Mouse (Mus musculus) E14TG2a.4 (cell line): ENCODE measurements at regions not wholly inside any gene's neighbourhood (a gene's known extent, or its start where the extent isn't known, plus 50 kb on each side); places are given as distances from the start of the nearest gene placed in this dataset.

Experiments used
- H3K27me3 ChIP-seq: 2 replicates; pipeline ENCODE4 v1.6.1; 2014; ENCODE audit warnings: low read length, control low read depth; ENCODE audit not compliant: insufficient read depth
- H3K36me3 ChIP-seq: 2 replicates; pipeline ENCODE4 v1.6.1; 2014; ENCODE audit warnings: low read length, control low read depth; ENCODE audit not compliant: insufficient read depth
- H3K4me1 ChIP-seq: replicated peaks from 2 replicates; pipeline ENCODE4 v1.6.1; 2014; ENCODE audit warnings: low read depth, low read length, control low read depth
- H3K4me3 ChIP-seq: replicated peaks from 2 replicates; pipeline ENCODE4 v1.5.1; 2014; ENCODE audit warnings: mild to moderate bottlenecking, low read length
- H3K9me3 ChIP-seq: 2 replicates; pipeline ENCODE4 v1.6.1; 2014; ENCODE audit warnings: low read length, control low read depth
- CTCF ChIP-seq: conservative IDR thresholded peaks from 2 replicates; pipeline ENCODE4 v1.5.1; 2014; ENCODE audit warnings: low read length
- NANOG ChIP-seq: IDR thresholded peaks from 2 replicates; pipeline ENCODE4 v1.6.1; 2014; ENCODE audit warnings: borderline replicate concordance, low read length, mixed read lengths
- POU5F1 ChIP-seq: IDR thresholded peaks from 2 replicates; pipeline ENCODE4 v1.6.1; 2014; ENCODE audit warnings: low read length, borderline replicate concordance

GRCm38 (mm10) chr2:148537914-148538510 is 94.6 kb upstream of the Cd93 start:
- H3K36me3 ChIP-seq, result no peaks in the 10 kb centered on the region
- no peak for TF ChIP-seq CTCF
- TF ChIP-seq NANOG, result no peak
- no peak for TF ChIP-seq POU5F1
- no peak overlapping the region for H3K4me3 ChIP-seq
- 0 out of 2 replicates have a peak, but pooled peaks cover 4% of the 10 kb centered on the region for H3K27me3 ChIP-seq
- peaks cover 9% of the 10 kb centered on the region for H3K4me1 ChIP-seq
- H3K9me3 ChIP-seq, result no peaks in the 10 kb centered on the region

- TF ChIP-seq CTCF (no peak), NANOG (no peak), POU5F1 (no peak)
Measured at GRCm38 (mm10) chr2:148537251-148537650, 93.9 kb upstream of the Cd93 start.

GRCm38 (mm10) chr2:148536608-148537007 is 93.2 kb upstream of the Cd93 start:
- H3K36me3 ChIP-seq, result no peaks in the 10 kb centered on the region

More at GRCm38 (mm10) chr2:148537251-148537650, 93.9 kb upstream of the Cd93 start:
- H3K36me3 ChIP-seq, result no peaks in the 10 kb centered on the region
- no peaks in the 10 kb centered on the region for H3K9me3 ChIP-seq
- H3K27me3 ChIP-seq, result 0 out of 2 replicates have a peak, but pooled peaks cover 4% of the 10 kb centered on the region
- H3K4me3 ChIP-seq, result no peak overlapping the region
- peaks cover 9% of the 10 kb centered on the region for H3K4me1 ChIP-seq

GRCm38 (mm10) chr2:148535562-148536180 is 92.3 kb upstream of the Cd93 start:
- Histone ChIP-seq H3K4me3 (no peak overlapping the region), H3K9me3 (no peaks in the 10 kb centered on the region), H3K36me3 (no peaks in the 10 kb centered on the region), H3K4me1 (peaks cover 11% of the 10 kb centered on the region), H3K27me3 (0 out of 2 replicates have a peak, but pooled peaks cover 4% of the 10 kb centered on the region)
- TF ChIP-seq POU5F1 (no peak), CTCF (no peak), NANOG (no peak)

More at GRCm38 (mm10) chr2:148536608-148537007, 93.2 kb upstream of the Cd93 start:
- peaks cover 11% of the 10 kb centered on the region for H3K4me1 ChIP-seq
- no peaks in the 10 kb centered on the region for H3K9me3 ChIP-seq
- no peak overlapping the region for H3K4me3 ChIP-seq
- 0 out of 2 replicates have a peak, but pooled peaks cover 4% of the 10 kb centered on the region for H3K27me3 ChIP-seq
- TF ChIP-seq CTCF, result no peak
- TF ChIP-seq POU5F1, result no peak
- no peak for TF ChIP-seq NANOG

- no peaks in the 10 kb centered on the region for H3K36me3 ChIP-seq
- peaks cover 11% of the 10 kb centered on the region for H3K4me1 ChIP-seq
- TF ChIP-seq NANOG, result no peak
- TF ChIP-seq POU5F1, result no peak
- no peak for TF ChIP-seq CTCF
- 0 out of 2 replicates have a peak, but pooled peaks cover under 1% of the 10 kb centered on the region for H3K27me3 ChIP-seq
- H3K9me3 ChIP-seq, result no peaks in the 10 kb centered on the region
- no peak overlapping the region for H3K4me3 ChIP-seq
Measured at GRCm38 (mm10) chr2:148532051-148532450, 88.7 kb upstream of the Cd93 start.

- H3K27me3 ChIP-seq, result no peaks in the 10 kb centered on the region
- no peaks in the 10 kb centered on the region for H3K9me3 ChIP-seq
- TF ChIP-seq POU5F1, result no peak
- H3K4me3 ChIP-seq, result no peak overlapping the region
- H3K4me1 ChIP-seq, result peaks cover 6% of the 10 kb centered on the region
- H3K36me3 ChIP-seq, result no peaks in the 10 kb centered on the region
Measured at GRCm38 (mm10) chr2:148530546-148530945, 87.2 kb upstream of the Cd93 start.

- H3K36me3 ChIP-seq, result no peaks in the 10 kb centered on the region
- no peaks in the 10 kb centered on the region for H3K9me3 ChIP-seq
- TF ChIP-seq POU5F1 (no peak), NANOG (no peak), CTCF (no peak)
- H3K4me1 ChIP-seq, result 0 out of 2 replicates have a peak, but pooled peaks cover 2% of the 10 kb centered on the region
- no peak overlapping the region for H3K4me3 ChIP-seq
- no peaks in the 10 kb centered on the region for H3K27me3 ChIP-seq
Measured at GRCm38 (mm10) chr2:148529900-148530299, 86.5 kb upstream of the Cd93 start.

- Histone ChIP-seq H3K36me3 (no peaks in the 10 kb centered on the region), H3K9me3 (no peaks in the 10 kb centered on the region), H3K4me3 (no peak overlapping the region), H3K4me1 (0 out of 2 replicates have a peak, but pooled peaks cover 2% of the 10 kb centered on the region), H3K27me3 (no peaks in the 10 kb centered on the region)
- TF ChIP-seq NANOG (no peak), CTCF (no peak), POU5F1 (no peak)
Measured at GRCm38 (mm10) chr2:148527755-148528154, 84.4 kb upstream of the Cd93 start.

- H3K9me3 ChIP-seq, result no peaks in the 10 kb centered on the region
- TF ChIP-seq POU5F1 (no peak), CTCF (no peak), NANOG (no peak)
- no peaks in the 10 kb centered on the region for H3K27me3 ChIP-seq
- no peak overlapping the region for H3K4me3 ChIP-seq
- H3K36me3 ChIP-seq, result no peaks in the 10 kb centered on the region
- H3K4me1 ChIP-seq, result no peaks in the 10 kb centered on the region
Measured at GRCm38 (mm10) chr2:148525496-148525895, 82.1 kb upstream of the Cd93 start.
